28 mouse cellular contexts compared by ENCODE assay signal in genomic region chr11:62563590-62563989, GRCm38 (mm10).
"Had no signal": no experiment of that assay in that cellular context is flagged by ENCODE, and none has a peak within 500 bp of the region (broad histone marks: within the 10 kb centered on the region; RNA-seq: fewer than 3 reads in every experiment).

No protein-coding gene starts in this region.

- H3K9me3 ChIP-seq: heart, embryonic 13.5 days; heart, embryonic 15.5 days; hindbrain, embryonic 13.5 days; hindbrain, embryonic 15.5 days; kidney, embryonic 15.5 days; limb, embryonic 10.5 days; limb, embryonic 12.5 days; liver, embryonic 13.5 days had no signal

- H3K27me3 ChIP-seq: heart, embryonic 15.5 days; hindbrain, embryonic 13.5 days; hindbrain, embryonic 15.5 days; kidney, embryonic 15.5 days; limb, embryonic 12.5 days had no signal

- H3K27ac ChIP-seq: gastrocnemius, adult 2 months; heart, adult 2 months; heart, embryonic 13.5 days; heart, embryonic 15.5 days; hindbrain, embryonic 13.5 days; hindbrain, embryonic 15.5 days; hindbrain, postnatal 0 days; kidney, embryonic 15.5 days; kidney, postnatal 0 days; layer of hippocampus, adult 2 months; left cerebral cortex, adult 2 months; limb, embryonic 10.5 days; limb, embryonic 12.5 days; liver, embryonic 13.5 days had no signal

- DNase-seq: gastrocnemius, adult 2 months; gastrocnemius, postnatal 14 days; gastrocnemius, postnatal 36 days; heart, adult 11 months; heart, adult 2 months; heart, postnatal 14 days; heart, postnatal 36 days; kidney, adult 11 months; kidney, adult 2 months; kidney, adult 9 months; kidney, postnatal 25 days; kidney, postnatal 4 days; liver; liver, embryonic 13.5 days had no signal

- H3K4me1 ChIP-seq: hindbrain, embryonic 15.5 days had no signal

- ATAC-seq: hindbrain, postnatal 0 days; intestine, embryonic 16.5 days had no signal

- H3K9ac ChIP-seq: heart, embryonic 13.5 days; heart, embryonic 15.5 days; hindbrain, embryonic 13.5 days; hindbrain, embryonic 15.5 days; kidney, embryonic 15.5 days; limb, embryonic 12.5 days; liver, embryonic 13.5 days had no signal

- H3K36me3 ChIP-seq: heart, embryonic 13.5 days; heart, embryonic 15.5 days; hindbrain, embryonic 13.5 days; hindbrain, embryonic 15.5 days; kidney, embryonic 15.5 days; limb, embryonic 10.5 days; limb, embryonic 12.5 days; liver, embryonic 13.5 days had no signal

- H3K4me3 ChIP-seq: gastrocnemius, adult 2 months; heart, adult 2 months; heart, embryonic 13.5 days; heart, embryonic 15.5 days; hindbrain, embryonic 13.5 days; hindbrain, embryonic 15.5 days; kidney, embryonic 15.5 days; layer of hippocampus, adult 2 months; left cerebral cortex, adult 2 months; limb, embryonic 10.5 days; limb, embryonic 12.5 days; liver, embryonic 13.5 days had no signal

- H3K4me2 ChIP-seq: heart, embryonic 11.5 days; heart, embryonic 13.5 days; heart, embryonic 15.5 days; hindbrain, embryonic 13.5 days; hindbrain, embryonic 15.5 days; kidney, embryonic 15.5 days; limb, embryonic 12.5 days; liver, embryonic 11.5 days; liver, embryonic 13.5 days had no signal
